Mouse (Mus musculus): ENCODE data around the gene 1700007K13Rik. TPM values are rescaled to one million over a fixed set of nuclear protein-coding genes. Genes with fewer than 3 reads are reported as not detected.

1700007K13Rik gene
- polyA plus RNA-seq, 1 experiment from 2014 or later, result 4.6 TPM

DNA sequence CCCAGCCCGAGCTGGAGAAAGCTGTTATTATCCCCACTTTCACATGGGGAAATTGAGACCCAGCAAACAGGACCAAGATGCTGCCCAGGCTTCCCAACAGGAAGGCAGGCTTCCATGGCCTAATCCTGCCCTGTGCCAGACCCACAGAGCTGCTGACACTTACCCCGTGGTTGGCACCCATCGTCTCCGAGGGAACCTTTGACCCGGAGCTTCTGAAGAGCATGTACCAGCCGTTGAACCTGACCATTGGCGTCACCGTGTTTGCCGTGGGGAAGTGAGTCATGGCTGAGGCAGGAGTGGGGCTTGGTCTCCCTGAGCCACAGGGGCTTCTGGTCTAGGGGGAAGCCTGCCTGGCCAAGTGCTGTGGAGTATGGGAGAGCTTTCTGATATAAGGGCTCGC is 36.9 kb upstream of the 1700007K13Rik start:
- Histone ChIP-seq H3K36me3 (ENCODE audit: control insufficient read depth, insufficient read depth, low read length) (no peaks in the 10 kb centered on the region), H3K9ac (ENCODE audit: low read length) (no peak overlapping the region), H3K9me3 (ENCODE audit: control insufficient read depth, low read length) (no peaks in the 10 kb centered on the region), H3K27me3 (ENCODE audit: control insufficient read depth, insufficient read depth, low read depth, low read length) (no peaks in the 10 kb centered on the region), H3K27ac (ENCODE audit: low read length) (no peak overlapping the region), H3K4me3 (ENCODE audit: low read length) (no peak overlapping the region), H3K4me1 (replicated peaks; ENCODE audit: control insufficient read depth, insufficient read depth, low read length) (no peaks in the 10 kb centered on the region), H3K4me2 (ENCODE audit: low read depth, low read length) (no peak overlapping the region)
- no peak for ATAC-seq (ENCODE audit: low read depth)
- WGBS, result 67% methylated on average over 10 of the region's 10 CpGs

GRCm38 (mm10) chr2:28498431-28498830 is 32.3 kb upstream of the 1700007K13Rik start:
- Histone ChIP-seq H3K4me2 (ENCODE audit: low read depth, low read length) (no peak overlapping the region), H3K27ac (ENCODE audit: low read length) (no peak overlapping the region), H3K9me3 (ENCODE audit: control insufficient read depth, low read length) (no peaks in the 10 kb centered on the region), H3K4me3 (ENCODE audit: low read length) (no peak overlapping the region), H3K27me3 (ENCODE audit: control insufficient read depth, insufficient read depth, low read depth, low read length) (no peaks in the 10 kb centered on the region), H3K36me3 (ENCODE audit: control insufficient read depth, insufficient read depth, low read length) (no peaks in the 10 kb centered on the region), H3K9ac (ENCODE audit: low read length) (no peak overlapping the region), H3K4me1 (replicated peaks; ENCODE audit: control insufficient read depth, insufficient read depth, low read length) (peaks cover 5% of the 10 kb centered on the region; the same call in 1 of the 2 replicates)
- ATAC-seq (ENCODE audit: low read depth), result no peak
- 70% methylated on average over 4 of the region's 4 CpGs for WGBS

DNA sequence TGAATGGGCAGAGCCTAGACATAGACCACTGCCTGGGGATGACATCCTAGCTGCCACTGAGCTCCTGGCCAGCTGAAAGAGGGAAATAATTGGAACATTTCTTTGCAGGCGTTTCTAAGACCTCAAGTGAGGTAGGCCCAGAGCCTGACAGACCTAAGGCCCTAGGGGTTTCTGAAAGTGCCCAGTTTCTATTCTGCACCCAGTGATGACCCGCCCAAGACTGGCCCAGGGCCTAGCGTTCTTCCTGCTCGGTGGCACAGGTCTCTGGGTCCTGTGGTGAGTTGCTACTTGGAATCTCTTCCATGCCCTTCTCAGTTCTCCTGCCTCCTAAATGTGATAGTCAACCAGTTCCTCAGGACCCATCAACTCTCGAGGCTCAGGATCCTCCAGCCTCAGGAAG is 31.4 kb upstream of the 1700007K13Rik start:
- Histone ChIP-seq H3K9me3 (ENCODE audit: control insufficient read depth, low read length) (no peaks in the 10 kb centered on the region), H3K9ac (ENCODE audit: low read length) (no peak overlapping the region), H3K4me1 (replicated peaks; ENCODE audit: control insufficient read depth, insufficient read depth, low read length) (peaks cover 5% of the 10 kb centered on the region; the same call in 1 of the 2 replicates), H3K36me3 (ENCODE audit: control insufficient read depth, insufficient read depth, low read length) (no peaks in the 10 kb centered on the region), H3K27ac (ENCODE audit: low read length) (no peak overlapping the region), H3K27me3 (ENCODE audit: control insufficient read depth, insufficient read depth, low read depth, low read length) (no peaks in the 10 kb centered on the region), H3K4me2 (ENCODE audit: low read depth, low read length) (no peak overlapping the region), H3K4me3 (ENCODE audit: low read length) (no peak overlapping the region)
- ATAC-seq (ENCODE audit: low read depth), result no peak
- 74% methylated on average over 5 of the region's 5 CpGs for WGBS

- Histone ChIP-seq H3K4me2 (ENCODE audit: low read depth, low read length) (no peak within 1 kb of the TSS), H3K4me3 (ENCODE audit: low read length) (no peak within 1 kb of the TSS), H3K27ac (ENCODE audit: low read length) (peak within 1 kb of the TSS; percentile 1; the same call in 1 of the 2 replicates)
Measured at GRCm38 (mm10) chr2:28496671-28497070, 30.5 kb upstream of the 1700007K13Rik start, which contains the start of gene Gbgt1. TSS of gene Gbgt1 (plus strand) at chr2:28496891.

DNA sequence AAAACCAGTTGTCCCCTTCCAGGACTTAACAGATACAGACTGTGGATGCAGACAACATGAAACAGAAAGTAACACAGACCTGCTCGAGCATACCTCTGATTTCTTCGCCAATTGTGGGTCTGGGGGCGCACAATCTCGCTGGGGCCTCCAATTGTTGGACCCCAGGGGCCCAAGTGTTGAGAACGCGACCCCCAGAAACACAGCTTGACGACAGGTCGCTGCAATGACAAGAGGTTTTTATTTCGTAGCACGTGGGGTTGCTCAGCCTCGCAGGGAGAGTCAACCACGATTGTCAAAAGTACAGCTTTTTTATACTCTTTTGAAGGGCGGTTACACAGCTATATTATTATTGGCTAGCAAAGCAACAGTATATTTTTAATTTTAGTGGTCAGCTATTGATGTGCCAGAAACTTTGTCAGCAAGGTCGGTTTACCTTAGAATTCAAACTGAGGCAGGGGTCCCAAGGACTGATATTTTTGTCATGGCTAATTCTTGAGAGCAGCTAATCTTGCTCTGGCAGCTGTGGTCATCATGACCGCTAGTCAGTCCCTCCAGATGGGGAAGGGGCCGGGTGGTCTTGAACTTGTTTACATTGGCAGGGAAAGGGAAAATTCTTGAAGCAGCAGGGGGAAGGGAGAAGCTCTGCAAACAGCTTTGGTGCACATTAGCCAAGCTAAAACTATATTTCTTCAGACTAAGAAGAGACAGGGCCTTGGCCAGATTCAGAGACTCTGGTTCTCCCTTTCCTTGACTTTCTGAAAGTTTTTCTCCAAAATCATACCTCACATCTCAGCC is 29.9 kb upstream of the 1700007K13Rik start:
- H3K27me3 ChIP-seq (ENCODE audit: control insufficient read depth, insufficient read depth, low read depth, low read length), result no peaks in the 10 kb centered on the region
- no peaks in the 10 kb centered on the region for H3K9me3 ChIP-seq (ENCODE audit: control insufficient read depth, low read length)
- WGBS, result 74% methylated on average over 16 of the region's 16 CpGs
- H3K4me3 ChIP-seq (ENCODE audit: low read length), result no peak overlapping the region
- peaks cover 5% of the 10 kb centered on the region; the same call in 1 of the 2 replicates for H3K4me1 ChIP-seq (replicated peaks; ENCODE audit: control insufficient read depth, insufficient read depth, low read length)
- no peak for ATAC-seq (ENCODE audit: low read depth)
- H3K4me2 ChIP-seq (ENCODE audit: low read depth, low read length), result no peak overlapping the region
- H3K27ac ChIP-seq (ENCODE audit: low read length), result peak overlapping the region; percentile 1; the same call in 1 of the 2 replicates
- no peaks in the 10 kb centered on the region for H3K36me3 ChIP-seq (ENCODE audit: control insufficient read depth, insufficient read depth, low read length)
- H3K9ac ChIP-seq (ENCODE audit: low read length), result 0 out of 2 replicates have a peak overlapping the region, but pooled peaks have one; percentile 0

More at GRCm38 (mm10) chr2:28496671-28497070, 30.5 kb upstream of the 1700007K13Rik start, which contains the start of gene Gbgt1:
- peak; percentile 34 for ATAC-seq (ENCODE audit: low read depth)
- 73% methylated on average over 5 of the region's 5 CpGs for WGBS
- Histone ChIP-seq H3K27me3 (ENCODE audit: control insufficient read depth, insufficient read depth, low read depth, low read length) (no peaks in the 10 kb centered on the region), H3K9me3 (ENCODE audit: control insufficient read depth, low read length) (no peaks in the 10 kb centered on the region), H3K9ac (ENCODE audit: low read length) (0 out of 2 replicates have a peak within 1 kb of the TSS, but pooled peaks have one; percentile 0), H3K4me1 (replicated peaks; ENCODE audit: control insufficient read depth, insufficient read depth, low read length) (peaks cover 5% of the 10 kb centered on the region; the same call in 1 of the 2 replicates), H3K36me3 (ENCODE audit: control insufficient read depth, insufficient read depth, low read length) (no peaks in the 10 kb centered on the region)

DNA sequence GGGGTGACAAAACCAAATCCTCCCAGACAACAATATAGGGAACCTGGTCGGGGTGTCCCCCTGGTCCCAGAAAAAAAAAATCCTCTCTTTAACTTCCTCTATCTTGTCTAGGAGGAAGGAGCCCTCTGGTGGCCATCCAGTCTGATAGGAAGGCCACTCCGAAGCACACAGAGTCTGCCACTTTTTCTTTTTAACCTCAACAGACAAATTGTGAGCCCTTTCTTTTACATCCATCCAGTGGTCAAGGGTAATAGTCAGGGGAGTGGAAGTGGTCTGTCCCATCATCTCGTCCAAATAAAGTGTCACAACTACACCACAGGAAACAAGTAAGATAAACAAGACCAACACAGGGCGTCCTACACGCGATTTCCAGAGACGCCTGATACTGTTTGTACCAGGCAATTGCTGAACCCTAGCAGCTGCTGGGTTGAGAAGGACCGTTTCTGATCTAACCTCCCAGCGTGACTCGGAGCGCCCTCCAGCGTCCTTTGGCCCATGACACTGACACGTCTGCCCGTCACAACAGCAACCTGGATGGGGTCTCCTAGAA is 29.1 kb upstream of the 1700007K13Rik start:
- Histone ChIP-seq H3K27me3 (ENCODE audit: control insufficient read depth, insufficient read depth, low read depth, low read length) (no peaks in the 10 kb centered on the region), H3K4me3 (ENCODE audit: low read length) (no peak overlapping the region), H3K36me3 (ENCODE audit: control insufficient read depth, insufficient read depth, low read length) (no peaks in the 10 kb centered on the region), H3K27ac (ENCODE audit: low read length) (no peak overlapping the region), H3K9me3 (ENCODE audit: control insufficient read depth, low read length) (no peaks in the 10 kb centered on the region), H3K4me2 (ENCODE audit: low read depth, low read length) (no peak overlapping the region), H3K4me1 (replicated peaks; ENCODE audit: control insufficient read depth, insufficient read depth, low read length) (peaks cover 5% of the 10 kb centered on the region; the same call in 1 of the 2 replicates), H3K9ac (ENCODE audit: low read length) (no peak overlapping the region)
- WGBS, result 59% methylated on average over 14 of the region's 14 CpGs
- ATAC-seq (ENCODE audit: low read depth), result no peak

DNA sequence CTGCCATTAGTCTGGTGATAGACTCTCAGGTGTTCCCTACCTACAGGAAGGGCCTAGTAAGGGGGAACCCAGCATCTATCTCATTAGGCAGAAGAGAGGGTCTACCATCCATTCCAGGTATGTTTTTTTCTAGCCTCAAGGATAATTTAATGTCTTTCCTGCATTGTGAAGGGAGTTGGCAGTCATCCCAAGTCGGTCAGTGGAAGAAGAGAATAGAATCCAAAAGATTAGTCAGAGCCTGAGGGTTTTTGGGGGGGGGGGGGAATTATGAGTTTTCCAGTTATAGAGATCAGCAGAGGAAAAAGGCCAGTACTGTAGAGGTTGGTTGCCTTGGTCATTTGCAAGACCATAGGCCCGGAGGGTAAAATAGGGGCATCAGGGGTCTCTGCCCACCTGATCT is 28.4 kb upstream of the 1700007K13Rik start:
- H3K36me3 ChIP-seq (ENCODE audit: control insufficient read depth, insufficient read depth, low read length), result no peaks in the 10 kb centered on the region
- H3K27me3 ChIP-seq (ENCODE audit: control insufficient read depth, insufficient read depth, low read depth, low read length), result no peaks in the 10 kb centered on the region
- H3K27ac ChIP-seq (ENCODE audit: low read length), result no peak overlapping the region
- H3K4me2 ChIP-seq (ENCODE audit: low read depth, low read length), result no peak overlapping the region
- no peak overlapping the region for H3K4me3 ChIP-seq (ENCODE audit: low read length)
- 58% methylated on average over 2 of the region's 2 CpGs for WGBS
- H3K9ac ChIP-seq (ENCODE audit: low read length), result no peak overlapping the region
- ATAC-seq (ENCODE audit: low read depth), result no peak
- H3K4me1 ChIP-seq (replicated peaks; ENCODE audit: control insufficient read depth, insufficient read depth, low read length), result peaks cover 5% of the 10 kb centered on the region; the same call in 1 of the 2 replicates
- no peaks in the 10 kb centered on the region for H3K9me3 ChIP-seq (ENCODE audit: control insufficient read depth, low read length)

- no peaks in the 10 kb centered on the region for H3K36me3 ChIP-seq (ENCODE audit: control insufficient read depth, insufficient read depth, low read length)
- no peak overlapping the region for H3K4me2 ChIP-seq (ENCODE audit: low read depth, low read length)
- no peaks in the 10 kb centered on the region for H3K4me1 ChIP-seq (replicated peaks; ENCODE audit: control insufficient read depth, insufficient read depth, low read length)
- no peaks in the 10 kb centered on the region for H3K9me3 ChIP-seq (ENCODE audit: control insufficient read depth, low read length)
- 63% methylated on average over 2 of the region's 2 CpGs for WGBS
- H3K4me3 ChIP-seq (ENCODE audit: low read length), result no peak overlapping the region
- ATAC-seq (ENCODE audit: low read depth), result no peak
- H3K27me3 ChIP-seq (ENCODE audit: control insufficient read depth, insufficient read depth, low read depth, low read length), result no peaks in the 10 kb centered on the region
- H3K27ac ChIP-seq (ENCODE audit: low read length), result no peak overlapping the region
- no peak overlapping the region for H3K9ac ChIP-seq (ENCODE audit: low read length)
Measured at GRCm38 (mm10) chr2:28483861-28484260, 17.7 kb upstream of the 1700007K13Rik start.

All from lung, embryonic 16.5 days (tissue).